Mouse (Mus musculus) limb, embryonic 15.5 days (tissue): ENCODE measurements around the gene Saa1. TPM values are rescaled to one million over a fixed set of nuclear protein-coding genes. Genes with fewer than 3 reads are reported as not detected.
"Not testable (repeated sequence)": the region's sequence is repeated elsewhere in the genome, so short reads cannot be mapped to it uniquely, and the experiment has no call there.

Source experiments
- ATAC-seq: fragments of 200-750 bp; cut with Nextera tagmentation; 2 replicates; pipeline ENCODE4 v1.8.0; 2017; ENCODE audit warnings: low read depth, moderate TSS enrichment; ENCODE audit not compliant: insufficient number of reproducible peaks, low FRiP score, low TSS enrichment
- H3K27ac ChIP-seq: fragments of 300-500 bp; sonication (generic); 2 replicates; pipeline ENCODE4 v1.5.1; 2015; ENCODE audit warnings: moderate library complexity, mild to moderate bottlenecking, inconsistent platforms
- H3K27me3 ChIP-seq: fragments of 300-500 bp; sonication (generic); 2 replicates; pipeline ENCODE4 v1.6.1; 2015; ENCODE audit warnings: inconsistent platforms
- H3K36me3 ChIP-seq: fragments of 300-500 bp; sonication (generic); 2 replicates; pipeline ENCODE4 v1.6.1; 2015; ENCODE audit warnings: inconsistent platforms
- H3K4me1 ChIP-seq: fragments of 300-500 bp; sonication (generic); 2 replicates; pipeline ENCODE4 v1.6.1; 2015; ENCODE audit warnings: inconsistent platforms
- H3K4me2 ChIP-seq: fragments of 300-500 bp; sonication (generic); 2 replicates; pipeline ENCODE4 v1.6.1; 2015; ENCODE audit warnings: mild to moderate bottlenecking, inconsistent platforms
- H3K4me3 ChIP-seq: fragments of 300-500 bp; sonication (generic); 2 replicates; pipeline ENCODE4 v1.5.1; 2015; ENCODE audit warnings: mild to moderate bottlenecking, inconsistent platforms
- H3K9ac ChIP-seq: fragments of 300-500 bp; sonication (generic); 2 replicates; pipeline ENCODE4 v1.6.1; 2015; ENCODE audit warnings: inconsistent platforms
- H3K9me3 ChIP-seq: fragments of 300-500 bp; sonication (generic); 2 replicates; pipeline ENCODE4 v1.6.1; 2016; ENCODE audit warnings: inconsistent platforms
- WGBS: fragments of 180-500 bp; shearing (Covaris S2); methylation state at CpG from one replicate; pipeline ENCODE4 v1.1.7; 2015; 5-methylcytosine and 5-hydroxymethylcytosine counted together
- polyA plus RNA-seq: library from polyadenylated mRNA; unstranded; fragments of >200 nt; fragmentation: Nextera tagmentation; extraction: Ambion mirVana; gene quantifications from 2 replicates; pipeline ENCODE4 v1.2.1, GENCODE M21; 2015

Saa1 gene
- polyA plus RNA-seq, 1 experiment from 2014 or later = 1.2 TPM

DNA sequence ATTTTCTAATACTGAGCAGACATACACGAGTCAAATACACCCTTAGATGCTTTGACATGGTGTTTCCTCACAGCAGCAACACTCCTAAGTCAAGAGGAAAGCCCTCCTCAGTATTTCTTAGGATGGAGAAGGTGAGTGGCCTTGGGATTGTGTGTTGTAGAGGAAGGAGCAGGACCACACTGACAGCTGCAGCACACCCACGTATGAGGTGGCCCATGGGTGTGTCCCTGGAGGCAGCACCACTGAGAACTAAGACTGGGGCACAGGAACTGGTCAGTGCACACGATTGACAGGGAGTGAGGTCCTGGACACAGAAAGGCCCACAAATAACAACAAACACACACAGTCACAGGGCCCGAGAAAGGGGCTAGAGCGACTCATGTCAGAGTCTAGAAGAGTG, 2.7 kb downstream of the Saa1 start:
- H3K27me3 ChIP-seq, H3K36me3 ChIP-seq, H3K4me2 ChIP-seq, H3K9ac ChIP-seq, H3K9me3 ChIP-seq, H3K27ac ChIP-seq, H3K4me1 ChIP-seq, ATAC-seq, H3K4me3 ChIP-seq: not testable (repeated sequence)
- 81% methylated on average over 5 of the region's 5 CpGs for WGBS

- no peaks in the 10 kb centered on the region for H3K4me1 ChIP-seq
- H3K9me3 ChIP-seq = no peaks in the 10 kb centered on the region
- H3K4me2 ChIP-seq = no peak overlapping the region
- no peak overlapping the region for H3K4me3 ChIP-seq
- no peak for ATAC-seq
- no peak overlapping the region for H3K9ac ChIP-seq
- no peaks in the 10 kb centered on the region for H3K36me3 ChIP-seq
- WGBS = 72% methylated on average over 12 of the region's 12 CpGs
- no peak overlapping the region for H3K27ac ChIP-seq
- no peaks in the 10 kb centered on the region for H3K27me3 ChIP-seq
Measured at GRCm38 (mm10) chr7:46738561-46739460, 4.0 kb downstream of the Saa1 start.

GRCm38 (mm10) chr7:46734983-46735382, 7.8 kb downstream of the Saa1 start:
- Histone ChIP-seq H3K9ac (no peak overlapping the region), H3K4me2 (no peak overlapping the region), H3K36me3 (no peaks in the 10 kb centered on the region), H3K27ac (no peak overlapping the region), H3K4me3 (no peak overlapping the region), H3K4me1 (no peaks in the 10 kb centered on the region), H3K27me3 (no peaks in the 10 kb centered on the region), H3K9me3 (no peaks in the 10 kb centered on the region)
- no peak for ATAC-seq
- 84% methylated on average over 2 of the region's 2 CpGs for WGBS

- no peaks in the 10 kb centered on the region for H3K27me3 ChIP-seq
- WGBS = 68% methylated on average over 4 of the region's 4 CpGs
- H3K36me3 ChIP-seq = no peaks in the 10 kb centered on the region
- H3K27ac ChIP-seq = no peak within 1 kb of the TSS
- H3K9ac ChIP-seq = no peak within 1 kb of the TSS
- H3K4me1 ChIP-seq = no peaks in the 10 kb centered on the region
- no peak within 1 kb of the TSS for H3K4me3 ChIP-seq
- no peak for ATAC-seq
- no peak within 1 kb of the TSS for H3K4me2 ChIP-seq
- H3K9me3 ChIP-seq = no peaks in the 10 kb centered on the region
Measured at GRCm38 (mm10) chr7:46732458-46732857, 10.3 kb downstream of the Saa1 start, which contains the start of gene Saa4. Gene Saa4, minus strand, starts transcription at chr7:46732603.

DNA sequence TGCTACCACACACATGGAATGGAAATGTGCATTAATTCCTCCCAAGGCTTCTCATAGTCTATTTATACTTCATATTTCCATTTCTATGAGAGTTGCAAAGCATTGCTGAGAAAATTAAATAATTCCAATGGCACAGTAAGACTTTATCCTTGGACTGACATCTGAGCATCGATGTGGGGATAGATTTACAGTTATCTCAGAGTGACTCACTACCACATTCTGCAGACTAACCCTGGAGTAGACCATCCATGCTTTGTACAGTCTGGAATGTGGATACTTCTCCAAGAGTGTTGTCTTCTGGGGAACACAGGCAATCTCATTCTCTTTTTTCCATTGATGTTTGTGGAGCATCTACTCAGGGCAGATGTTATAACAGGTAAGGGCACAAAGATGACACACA, 15.2 kb downstream of the Saa1 start:
- no peak overlapping the region for H3K9ac ChIP-seq
- H3K4me1 ChIP-seq = no peaks in the 10 kb centered on the region
- no peak overlapping the region for H3K4me3 ChIP-seq
- H3K36me3 ChIP-seq = no peaks in the 10 kb centered on the region
- H3K9me3 ChIP-seq = no peaks in the 10 kb centered on the region
- no peak overlapping the region for H3K4me2 ChIP-seq
- ATAC-seq = no peak
- no peaks in the 10 kb centered on the region for H3K27me3 ChIP-seq
- no peak overlapping the region for H3K27ac ChIP-seq
- whole genome bisulfite sequencing = 85% methylated on average over 1 of the region's 1 CpGs

DNA sequence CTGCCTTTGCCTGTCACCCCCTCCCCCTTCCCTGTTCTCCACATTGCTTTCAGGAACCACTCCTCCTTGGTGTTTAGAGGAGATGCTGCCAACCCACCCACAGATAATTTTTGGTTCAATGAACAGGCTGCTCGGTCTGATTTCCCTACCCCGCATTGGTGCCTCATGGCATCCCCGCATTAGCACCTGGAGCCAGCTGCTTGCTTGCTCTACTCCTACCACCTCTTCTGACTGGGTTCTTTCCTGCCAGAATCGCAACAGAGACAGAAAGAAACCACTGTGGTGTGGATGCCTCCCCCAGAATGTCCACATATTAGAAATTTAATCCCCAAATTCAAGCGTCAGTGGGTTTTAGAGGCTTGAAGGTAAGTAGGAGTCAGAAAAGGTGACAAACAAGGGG, 18.4 kb downstream of the Saa1 start:
- no peaks in the 10 kb centered on the region for H3K9me3 ChIP-seq
- H3K4me2 ChIP-seq = no peak overlapping the region
- no peak for ATAC-seq
- no peak overlapping the region for H3K9ac ChIP-seq
- 73% methylated on average over 5 of the region's 5 CpGs for WGBS
- no peaks in the 10 kb centered on the region for H3K36me3 ChIP-seq
- no peak overlapping the region for H3K27ac ChIP-seq
- no peaks in the 10 kb centered on the region for H3K27me3 ChIP-seq
- H3K4me3 ChIP-seq = no peak overlapping the region
- H3K4me1 ChIP-seq = no peaks in the 10 kb centered on the region

DNA sequence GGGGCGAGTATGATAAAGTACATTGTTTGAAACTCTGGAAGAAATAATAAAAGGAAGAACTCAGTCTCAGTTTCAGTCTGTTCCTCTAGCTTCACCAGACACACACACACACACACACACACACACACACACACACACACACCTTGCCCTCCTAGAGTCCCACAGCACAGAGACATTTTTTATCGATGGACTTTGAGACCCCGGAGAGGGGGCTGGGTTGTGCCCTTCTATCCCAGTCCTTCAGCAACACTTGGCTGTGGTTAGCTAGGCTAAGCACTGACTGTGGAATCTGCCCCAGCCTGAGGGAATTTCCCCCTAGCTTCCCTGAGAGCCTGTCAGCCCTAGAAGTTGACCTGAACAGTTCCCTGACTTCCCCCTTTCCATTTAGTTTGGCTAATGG, 18.9 kb downstream of the Saa1 start:
- 90% methylated on average over 3 of the region's 3 CpGs for WGBS
- ATAC-seq = no peak
- Histone ChIP-seq H3K9me3 (no peaks in the 10 kb centered on the region), H3K4me3 (no peak overlapping the region), H3K27me3 (no peaks in the 10 kb centered on the region), H3K4me2 (no peak overlapping the region), H3K4me1 (no peaks in the 10 kb centered on the region), H3K27ac (no peak overlapping the region), H3K9ac (no peak overlapping the region), H3K36me3 (no peaks in the 10 kb centered on the region)

- Histone ChIP-seq H3K4me1 (no peaks in the 10 kb centered on the region), H3K9ac (no peak overlapping the region), H3K4me2 (no peak overlapping the region), H3K27ac (no peak overlapping the region), H3K27me3 (no peaks in the 10 kb centered on the region), H3K4me3 (no peak overlapping the region), H3K9me3 (no peaks in the 10 kb centered on the region), H3K36me3 (no peaks in the 10 kb centered on the region)
- 95% methylated on average over 6 of the region's 6 CpGs for whole genome bisulfite sequencing
- ATAC-seq = no peak
Measured at GRCm38 (mm10) chr7:46723354-46723753, 19.4 kb downstream of the Saa1 start.

GRCm38 (mm10) chr7:46720460-46720859, 22.3 kb downstream of the Saa1 start:
- no peaks in the 10 kb centered on the region for H3K4me1 ChIP-seq
- ATAC-seq = no peak
- WGBS = 76% methylated on average over 9 of the region's 9 CpGs
- H3K27ac ChIP-seq = no peak overlapping the region
- peaks cover 3% of the 10 kb centered on the region; the same call in 1 of the 2 replicates for H3K27me3 ChIP-seq
- no peaks in the 10 kb centered on the region for H3K9me3 ChIP-seq
- H3K4me3 ChIP-seq = no peak overlapping the region
- H3K4me2 ChIP-seq = no peak overlapping the region
- no peaks in the 10 kb centered on the region for H3K36me3 ChIP-seq
- no peak overlapping the region for H3K9ac ChIP-seq

DNA sequence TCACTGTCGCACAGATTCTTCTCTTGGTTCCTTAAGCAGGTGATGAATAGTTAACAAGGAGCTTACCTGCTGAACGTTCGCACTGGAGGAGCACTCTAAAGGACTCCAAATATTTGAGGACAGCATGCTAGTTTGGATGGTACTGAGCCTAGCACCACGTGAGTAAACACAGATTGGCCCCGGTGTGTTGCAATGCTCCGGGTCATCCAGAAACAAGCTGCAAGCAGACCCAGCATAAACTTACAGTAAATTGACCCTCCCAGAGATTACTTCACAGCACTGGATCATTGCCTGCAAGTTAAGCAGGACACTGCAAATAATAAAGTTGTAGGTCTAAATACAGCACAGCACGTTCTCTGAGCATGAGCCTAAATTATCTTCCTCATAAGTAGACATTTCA, 23.3 kb downstream of the Saa1 start:
- Histone ChIP-seq H3K36me3 (no peaks in the 10 kb centered on the region), H3K9ac (no peak overlapping the region), H3K4me2 (no peak overlapping the region), H3K4me3 (no peak overlapping the region), H3K9me3 (no peaks in the 10 kb centered on the region), H3K4me1 (no peaks in the 10 kb centered on the region), H3K27ac (no peak overlapping the region), H3K27me3 (peaks cover 3% of the 10 kb centered on the region; the same call in 1 of the 2 replicates)
- whole genome bisulfite sequencing = 73% methylated on average over 7 of the region's 7 CpGs
- no peak for ATAC-seq

DNA sequence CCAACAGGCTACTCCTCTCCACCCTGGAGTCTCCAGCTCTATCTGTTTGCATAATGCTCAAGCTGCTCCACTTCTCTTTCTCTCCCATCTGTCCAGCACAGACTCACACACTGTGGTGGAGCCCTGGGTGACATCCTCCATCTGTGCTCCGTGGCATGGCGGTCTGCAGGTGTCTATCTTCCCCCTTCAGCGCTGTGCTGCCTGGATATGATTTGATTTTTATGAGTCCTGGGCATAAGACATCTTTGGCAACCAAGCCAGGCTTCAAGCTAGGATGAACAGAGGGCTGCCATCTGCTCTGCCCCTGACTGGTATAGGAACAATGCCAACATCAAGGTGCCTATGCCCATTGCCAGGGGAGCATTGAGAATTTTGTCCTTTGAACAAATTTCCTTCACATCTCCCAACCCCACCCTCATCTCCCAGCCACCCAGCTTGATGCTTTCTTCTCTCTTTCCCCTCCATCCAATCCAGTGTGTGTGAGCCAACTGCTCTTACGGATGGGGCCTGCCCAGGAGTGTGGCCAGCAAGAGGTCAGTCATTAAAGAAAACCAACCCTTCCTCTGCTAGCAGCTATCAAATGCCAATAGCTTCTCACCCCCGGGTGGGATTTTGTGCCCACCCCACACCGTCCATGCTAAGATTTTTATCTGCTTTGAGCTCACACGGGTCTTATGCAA, 24.0 kb downstream of the Saa1 start:
- H3K9me3 ChIP-seq = no peaks in the 10 kb centered on the region
- no peaks in the 10 kb centered on the region for H3K4me1 ChIP-seq
- H3K27me3 ChIP-seq = peaks cover 3% of the 10 kb centered on the region; the same call in 1 of the 2 replicates
- H3K36me3 ChIP-seq = no peaks in the 10 kb centered on the region
- no peak overlapping the region for H3K4me2 ChIP-seq
- 82% methylated on average over 7 of the region's 7 CpGs for WGBS
- ATAC-seq = no peak
- H3K9ac ChIP-seq = no peak overlapping the region
- no peak overlapping the region for H3K27ac ChIP-seq
- no peak overlapping the region for H3K4me3 ChIP-seq

- Histone ChIP-seq H3K9me3 (no peaks in the 10 kb centered on the region), H3K9ac (no peak overlapping the region), H3K4me2 (no peak overlapping the region), H3K4me1 (no peaks in the 10 kb centered on the region), H3K27me3 (peaks cover 3% of the 10 kb centered on the region; the same call in 1 of the 2 replicates), H3K36me3 (no peaks in the 10 kb centered on the region), H3K4me3 (no peak overlapping the region), H3K27ac (no peak overlapping the region)
- WGBS = 53% methylated on average over 5 of the region's 5 CpGs
- ATAC-seq = no peak
Measured at GRCm38 (mm10) chr7:46716897-46717296, 25.9 kb downstream of the Saa1 start.
